Mouse (Mus musculus) retina, embryonic 14.5 days (tissue): ENCODE results near the gene Il17rb.

ENCODE experiments used
- DNase-seq: peaks from one replicate; pipeline ENCODE4 v3.0.0-alpha.2; 2015; ENCODE audit warnings: low spot score

Gene Il17rb

DNA sequence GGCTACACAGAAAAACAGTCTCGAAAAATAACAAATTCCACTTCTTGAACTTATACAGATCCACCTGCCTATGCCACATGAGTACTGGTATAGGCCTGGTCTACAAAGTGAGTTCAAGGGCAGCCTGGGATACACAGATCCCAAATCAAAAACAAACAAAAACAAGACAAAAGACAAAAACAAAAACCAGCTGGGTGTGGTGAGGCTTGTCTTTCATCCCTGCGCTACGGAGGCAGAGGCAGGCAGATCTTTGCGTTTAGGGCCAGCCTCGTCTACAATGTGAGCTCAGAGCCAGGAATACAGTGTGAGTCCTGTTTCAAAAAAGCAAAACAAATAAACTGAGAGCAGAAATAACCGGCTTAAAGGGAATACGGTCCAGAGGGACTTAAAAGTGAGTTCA lies 41.1 kb downstream of the Il17rb start:
- no peak for DNase-seq

DNA sequence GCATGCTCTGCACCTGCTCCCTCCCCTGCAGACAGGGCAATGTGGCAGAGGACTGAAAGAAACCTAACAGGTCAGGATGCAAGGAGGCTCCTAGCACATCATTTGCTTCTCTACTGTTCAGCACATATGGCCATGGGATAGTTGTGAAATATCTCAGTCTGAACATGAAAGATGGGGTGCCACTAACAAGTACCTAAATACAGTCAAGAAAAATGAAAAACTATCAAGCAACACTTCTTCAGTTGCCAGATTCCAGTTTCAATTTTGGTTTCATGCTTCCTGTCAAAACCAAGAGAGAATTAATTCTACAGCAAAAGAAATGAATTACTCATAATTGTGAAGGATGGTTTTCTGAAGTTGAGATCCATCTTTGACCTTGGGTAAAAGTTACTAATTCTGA lies 51.3 kb downstream of the Il17rb start:
- DNase-seq, result no peak

DNA sequence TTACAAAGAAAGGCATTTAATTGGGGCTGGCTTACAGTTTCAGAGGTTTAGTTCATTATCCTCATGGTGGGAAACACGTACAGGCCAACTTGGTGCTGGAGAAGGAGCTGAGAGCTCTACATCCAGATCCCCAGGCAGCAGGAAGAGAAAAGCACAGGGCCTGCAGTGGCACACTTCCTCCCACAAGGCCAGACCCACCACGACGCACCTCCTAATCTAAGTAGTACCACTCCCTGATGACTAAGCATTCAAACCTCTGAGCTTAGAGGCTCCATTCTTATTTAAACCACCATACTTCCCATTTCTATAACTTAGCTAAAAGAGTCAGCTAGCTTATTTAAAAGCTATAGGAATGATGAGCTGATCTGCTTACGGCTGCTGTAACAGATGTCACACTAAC lies 57.9 kb downstream of the Il17rb start:
- DNase-seq, result no peak

DNA sequence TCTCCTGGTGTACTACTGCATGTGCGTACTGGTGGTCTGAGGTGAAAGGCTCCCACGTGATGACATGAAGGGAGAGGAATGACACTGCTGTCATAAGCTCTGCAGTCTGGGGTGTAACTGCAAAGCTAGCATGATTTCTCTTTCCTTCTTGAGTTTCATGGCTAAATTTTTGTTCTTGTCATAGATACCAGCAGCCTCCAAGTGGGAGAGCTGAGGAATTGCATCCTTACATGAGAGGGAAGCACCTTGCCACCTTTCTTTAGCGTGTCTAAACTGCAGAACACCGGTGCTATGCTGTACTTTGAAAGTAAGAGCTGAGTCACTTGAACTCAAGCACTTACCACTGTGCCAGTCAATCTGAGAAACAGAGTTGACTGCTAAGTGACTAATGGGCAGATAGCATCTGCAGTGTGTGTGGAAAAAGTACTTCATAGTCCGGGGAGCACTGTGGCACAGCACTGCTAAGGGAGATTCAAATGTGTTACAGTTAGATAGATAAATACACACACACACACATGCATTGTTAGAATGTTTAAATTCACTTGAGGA lies 61.9 kb downstream of the Il17rb start:
- no peak for DNase-seq
